Mouse (Mus musculus) intestine, embryonic 14.5 days (tissue): Measurements from ENCODE around the gene Olfr703. TPM values are rescaled to one million over a fixed set of nuclear protein-coding genes. Genes with fewer than 3 reads are reported as not detected.

Source experiments
- ATAC-seq: fragments of 200-750 bp; cut with Nextera tagmentation; replicated peaks from 2 replicates; pipeline ENCODE4 v1.8.0; 2017; ENCODE audit warnings: low read depth, moderate number of reproducible peaks, moderate TSS enrichment, moderate library complexity; ENCODE audit not compliant: low FRiP score, low TSS enrichment
- DNase-seq: peaks from one replicate; pipeline ENCODE4 v3.0.0-alpha.2; 2018; ENCODE audit warnings: low spot score
- H3K27ac ChIP-seq: fragments of 300-500 bp; sonication (generic); 2 replicates; pipeline ENCODE4 v1.5.1; 2014; ENCODE audit warnings: low read depth, mild to moderate bottlenecking, control low read depth
- H3K27me3 ChIP-seq: fragments of 300-500 bp; sonication (generic); replicated peaks from 2 replicates; pipeline ENCODE4 v1.6.1; 2014; ENCODE audit warnings: low read length, control low read depth; ENCODE audit not compliant: control insufficient read depth, insufficient read depth
- H3K36me3 ChIP-seq: fragments of 300-500 bp; sonication (generic); 2 replicates; pipeline ENCODE4 v1.6.1; 2014; ENCODE audit warnings: low read length, control low read depth; ENCODE audit not compliant: control insufficient read depth, insufficient read depth
- H3K4me1 ChIP-seq: fragments of 300-500 bp; sonication (generic); replicated peaks from 2 replicates; pipeline ENCODE4 v1.6.1; 2014; ENCODE audit warnings: low read length, control low read depth, mixed read lengths; ENCODE audit not compliant: control insufficient read depth, insufficient read depth
- H3K4me2 ChIP-seq: fragments of 300-500 bp; sonication (generic); 2 replicates; pipeline ENCODE4 v1.6.1; 2014; ENCODE audit warnings: low read length
- H3K4me3 ChIP-seq: fragments of 300-500 bp; sonication (generic); 2 replicates; pipeline ENCODE4 v1.5.1; 2014; ENCODE audit warnings: low read depth, low read length, control low read depth, mixed read lengths
- H3K9ac ChIP-seq: fragments of 300-500 bp; sonication (generic); 2 replicates; pipeline ENCODE4 v1.6.1; 2014; ENCODE audit warnings: mild to moderate bottlenecking, low read length
- H3K9me3 ChIP-seq: fragments of 300-500 bp; sonication (generic); 2 replicates; pipeline ENCODE4 v1.6.1; 2016; ENCODE audit warnings: low read length, control low read depth; ENCODE audit not compliant: control insufficient read depth
- WGBS: fragments of 180-500 bp; shearing (Covaris S2); extraction: QIAGEN DNeasy Blood & Tissue Kit; methylation state at CpG from one replicate; pipeline ENCODE4 v1.1.7; 2014; 5-methylcytosine and 5-hydroxymethylcytosine counted together
- polyA plus RNA-seq: library from polyadenylated mRNA; unstranded; fragments of >200 nt; fragmentation: Nextera tagmentation; extraction: Ambion mirVana; gene quantifications from 2 replicates; pipeline ENCODE4 v1.2.1, GENCODE M21; 2014

The Olfr703 gene
- polyA plus RNA-seq = not detected in 2 replicates

DNA sequence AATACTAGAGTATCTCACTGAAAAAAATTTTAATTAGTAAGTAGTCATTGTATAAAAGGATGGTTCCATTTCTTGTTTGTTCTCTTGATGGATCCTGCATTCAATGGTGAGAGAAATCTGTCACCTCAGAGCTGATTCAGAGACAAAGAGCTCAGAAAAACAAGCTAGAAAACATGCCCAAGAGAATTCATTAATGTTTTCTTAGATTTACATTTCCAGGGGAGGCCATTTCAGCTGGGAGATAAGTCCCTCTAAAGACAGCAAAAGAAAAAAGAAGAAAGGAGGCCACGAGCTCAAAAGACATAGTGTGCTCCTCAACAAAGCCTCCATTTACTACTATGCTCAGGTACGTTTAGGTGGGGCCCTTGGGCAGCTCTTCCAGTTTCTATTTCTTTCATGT, at the start of gene Olfr703:
Gene Olfr703 (plus strand): TSS at position 301 of the 400 bp plus-strand sequence.
- no peak for DNase-seq
- Histone ChIP-seq H3K4me3 (no peak within 1 kb of the TSS), H3K4me2 (no peak within 1 kb of the TSS), H3K4me1 (no peaks in the 10 kb centered on the region), H3K9ac (no peak within 1 kb of the TSS), H3K27me3 (no peaks in the 10 kb centered on the region), H3K36me3 (no peaks in the 10 kb centered on the region), H3K27ac (no peak within 1 kb of the TSS), H3K9me3 (no peaks in the 10 kb centered on the region)
- ATAC-seq = no peak
- WGBS = 60% methylated on average over 2 of the region's 2 CpGs

DNA sequence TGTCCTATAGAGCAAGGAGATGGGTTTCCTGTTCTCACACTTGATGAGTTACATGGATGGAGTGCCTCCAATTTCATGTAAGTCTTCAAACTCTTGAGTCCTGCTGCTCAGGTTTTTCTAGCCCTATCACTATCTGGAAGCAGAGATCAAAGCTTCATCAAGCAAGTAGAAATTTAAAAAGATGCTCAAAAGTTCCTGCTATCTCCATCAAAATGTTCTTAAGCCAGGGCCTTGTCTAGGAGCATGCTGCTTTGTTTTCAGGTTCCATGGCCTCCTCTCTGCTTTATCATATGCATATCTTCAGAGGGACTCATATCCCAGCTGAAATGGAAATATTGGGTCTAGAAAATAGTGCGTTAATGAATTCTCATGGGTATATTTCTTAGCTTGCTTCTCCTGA, 34.4 kb upstream of the Olfr703 start, which contains the start of gene Olfr700:
Gene Olfr700 (minus strand): TSS at position 101 of the 400 bp plus-strand sequence.
- Histone ChIP-seq H3K9me3 (no peaks in the 10 kb centered on the region), H3K36me3 (no peaks in the 10 kb centered on the region), H3K9ac (no peak within 1 kb of the TSS), H3K4me3 (no peak within 1 kb of the TSS), H3K4me2 (no peak within 1 kb of the TSS), H3K27ac (no peak within 1 kb of the TSS), H3K4me1 (no peaks in the 10 kb centered on the region), H3K27me3 (no peaks in the 10 kb centered on the region)
- ATAC-seq (no peak), DNase-seq (no peak)
- 86% methylated on average over 1 of the region's 1 CpGs for WGBS

DNA sequence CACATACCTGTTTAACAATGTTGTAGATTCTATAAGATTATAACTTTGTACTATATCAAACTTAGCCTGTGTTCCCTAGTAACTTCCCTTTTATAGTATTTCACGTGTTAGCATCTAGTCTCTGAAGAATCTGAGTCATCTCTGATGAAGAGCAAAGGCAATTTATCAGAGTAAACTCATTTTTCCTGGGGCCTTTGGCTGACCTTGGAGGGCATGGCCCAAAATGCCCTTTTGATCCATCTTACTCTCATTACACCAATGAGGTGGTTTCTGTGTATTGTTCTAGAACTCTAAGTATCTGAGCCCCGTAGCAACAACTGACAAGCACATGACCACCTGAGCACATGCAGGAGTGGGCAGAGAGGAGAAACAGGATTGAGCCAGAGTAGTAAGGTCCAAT, 29.3 kb upstream of the Olfr703 start, which contains the start of gene Olfr701:
Gene Olfr701 (plus strand): TSS at position 301 of the 400 bp plus-strand sequence.
- no peak for DNase-seq
- WGBS = 65% methylated on average over 2 of the region's 2 CpGs

DNA sequence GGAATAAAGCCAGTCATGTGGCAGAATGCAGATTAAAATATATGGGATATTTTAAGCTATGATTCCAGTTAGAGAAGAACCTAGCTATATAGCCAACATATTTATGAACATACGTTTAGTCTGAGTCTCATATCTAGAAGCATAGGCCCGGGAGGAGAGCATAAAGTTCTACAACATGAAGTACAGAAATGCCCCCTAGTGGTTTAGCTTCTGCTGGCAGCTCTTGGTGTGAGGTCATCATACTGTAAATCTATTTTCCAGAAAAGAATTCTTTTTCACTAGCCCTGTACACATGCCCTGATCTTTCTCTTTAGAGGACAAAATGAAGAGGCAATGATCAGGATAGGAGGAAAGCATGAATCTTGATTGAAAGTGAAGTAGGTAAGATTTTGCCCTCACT, 27.4 kb upstream of the Olfr703 start:
- 35% methylated on average over 2 of the region's 2 CpGs for WGBS
- H3K9me3 ChIP-seq = no peaks in the 10 kb centered on the region
- H3K27me3 ChIP-seq = no peaks in the 10 kb centered on the region
- H3K9ac ChIP-seq = no peak overlapping the region
- no peak overlapping the region for H3K27ac ChIP-seq
- no peak for ATAC-seq
- DNase-seq = no peak
- no peak overlapping the region for H3K4me3 ChIP-seq
- H3K4me2 ChIP-seq = no peak overlapping the region
- no peaks in the 10 kb centered on the region for H3K4me1 ChIP-seq
- no peaks in the 10 kb centered on the region for H3K36me3 ChIP-seq

More for the DNA sequence above, 29.3 kb upstream of the Olfr703 start, which contains the start of gene Olfr701:
- Histone ChIP-seq H3K4me1 (no peaks in the 10 kb centered on the region), H3K4me2 (no peak within 1 kb of the TSS), H3K9me3 (no peaks in the 10 kb centered on the region), H3K27ac (no peak within 1 kb of the TSS), H3K9ac (no peak within 1 kb of the TSS), H3K36me3 (no peaks in the 10 kb centered on the region), H3K27me3 (no peaks in the 10 kb centered on the region), H3K4me3 (no peak within 1 kb of the TSS)
- no peak for ATAC-seq

DNA sequence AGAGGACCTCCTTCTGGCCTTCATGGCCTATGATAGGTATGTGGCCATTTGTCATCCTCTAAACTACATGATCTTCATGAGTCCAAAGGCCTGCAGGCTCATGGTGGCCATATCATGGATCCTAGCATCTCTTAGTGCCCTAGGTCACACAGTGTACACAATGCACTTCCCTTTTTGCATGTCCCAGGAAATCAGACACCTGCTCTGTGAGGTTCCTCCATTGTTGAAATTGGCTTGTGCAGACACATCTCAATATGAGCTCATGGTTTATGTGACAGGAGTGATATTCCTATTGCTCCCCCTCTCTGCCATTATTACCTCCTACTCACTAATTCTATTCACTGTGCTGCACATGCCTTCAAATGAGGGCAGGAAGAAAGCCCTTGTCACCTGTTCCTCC, 24.7 kb upstream of the Olfr703 start:
- H3K9me3 ChIP-seq = no peaks in the 10 kb centered on the region
- no peaks in the 10 kb centered on the region for H3K27me3 ChIP-seq
- no peak overlapping the region for H3K9ac ChIP-seq
- DNase-seq (no peak), ATAC-seq (no peak)
- H3K4me1 ChIP-seq = no peaks in the 10 kb centered on the region
- no peak overlapping the region for H3K27ac ChIP-seq
- no peaks in the 10 kb centered on the region for H3K36me3 ChIP-seq
- H3K4me3 ChIP-seq = no peak overlapping the region
- H3K4me2 ChIP-seq = no peak overlapping the region

DNA sequence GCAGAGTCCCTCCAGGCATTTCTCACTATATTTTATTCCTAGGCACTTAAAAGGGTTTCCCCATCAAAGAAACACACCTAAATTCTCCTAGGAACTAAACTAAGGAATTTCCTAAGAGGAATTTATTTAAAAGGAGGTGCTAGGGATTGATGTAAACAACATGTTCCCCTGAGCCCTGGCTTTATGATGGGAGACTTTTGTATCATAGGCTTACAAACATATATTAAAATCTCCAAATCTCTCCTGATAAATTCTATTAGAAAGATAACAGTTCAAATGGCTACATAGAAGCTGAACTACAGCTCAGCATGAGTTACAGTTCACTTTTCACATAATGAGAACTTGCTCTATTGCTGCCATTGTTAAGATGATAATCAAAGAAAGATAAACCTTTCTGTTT, 9.4 kb upstream of the Olfr703 start, which contains the start of gene Olfr702:
Gene Olfr702 (minus strand): TSS at position 101 of the 400 bp plus-strand sequence.
- Histone ChIP-seq H3K27ac (no peak within 1 kb of the TSS), H3K4me1 (no peaks in the 10 kb centered on the region), H3K36me3 (no peaks in the 10 kb centered on the region), H3K27me3 (no peaks in the 10 kb centered on the region), H3K4me2 (no peak within 1 kb of the TSS), H3K4me3 (no peak within 1 kb of the TSS), H3K9ac (no peak within 1 kb of the TSS), H3K9me3 (no peaks in the 10 kb centered on the region)
- no peak for ATAC-seq
- DNase-seq = no peak

DNA sequence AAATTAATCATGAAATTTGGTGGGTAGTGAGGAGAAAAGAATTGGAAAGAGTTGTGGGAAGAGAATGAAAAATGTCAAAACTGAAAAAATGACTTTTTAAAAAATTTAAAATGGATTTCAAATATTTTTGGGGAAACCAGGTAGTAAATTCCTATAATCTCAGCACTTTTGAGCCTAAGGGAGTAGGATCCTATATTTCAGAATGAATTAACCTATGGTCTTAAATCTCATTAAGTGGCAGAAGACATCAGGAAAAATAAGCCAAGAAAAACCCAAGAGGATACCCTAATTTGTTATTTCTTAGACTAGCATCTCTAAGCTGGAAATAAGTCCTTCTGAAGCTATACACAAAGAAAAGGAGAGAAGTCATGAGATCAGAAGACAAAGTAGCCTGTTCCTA, 19.7 kb downstream of the Olfr703 start, which contains the start of gene Olfr704:
Gene Olfr704 (plus strand): TSS at position 301 of the 400 bp plus-strand sequence.
- H3K9me3 ChIP-seq = no peaks in the 10 kb centered on the region
- no peak within 1 kb of the TSS for H3K9ac ChIP-seq
- no peaks in the 10 kb centered on the region for H3K4me1 ChIP-seq
- H3K27ac ChIP-seq = no peak within 1 kb of the TSS
- ATAC-seq (no peak), DNase-seq (no peak)
- H3K27me3 ChIP-seq = no peaks in the 10 kb centered on the region
- H3K4me3 ChIP-seq = no peak within 1 kb of the TSS
- no peaks in the 10 kb centered on the region for H3K36me3 ChIP-seq
- H3K4me2 ChIP-seq = no peak within 1 kb of the TSS

DNA sequence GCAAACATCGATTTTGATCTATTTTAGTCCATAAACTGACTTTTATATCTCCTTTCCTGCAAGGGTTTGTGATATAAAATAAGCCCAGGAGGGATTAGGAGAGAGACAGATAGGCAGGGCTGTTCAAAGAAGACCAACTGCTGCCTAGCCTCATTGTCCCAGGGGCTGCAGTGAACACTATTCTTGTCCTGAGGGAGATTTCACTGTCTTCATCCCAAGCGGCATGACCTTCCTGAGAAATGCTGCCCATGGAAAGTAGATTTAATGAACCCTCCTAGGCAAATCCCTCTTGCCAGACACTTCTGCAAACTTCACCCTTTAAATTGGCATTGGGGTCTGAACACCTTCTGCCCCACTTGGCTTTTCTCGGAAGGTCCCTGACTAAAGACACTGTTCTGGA, 33.6 kb downstream of the Olfr703 start, which contains the start of gene Olfr705:
Gene Olfr705 (minus strand): TSS at position 101 of the 400 bp plus-strand sequence.
- Histone ChIP-seq H3K9ac (no peak within 1 kb of the TSS), H3K36me3 (no peaks in the 10 kb centered on the region), H3K4me1 (no peaks in the 10 kb centered on the region), H3K4me3 (no peak within 1 kb of the TSS), H3K4me2 (no peak within 1 kb of the TSS), H3K9me3 (no peaks in the 10 kb centered on the region), H3K27ac (no peak within 1 kb of the TSS), H3K27me3 (no peaks in the 10 kb centered on the region)
- DNase-seq (no peak), ATAC-seq (no peak)
- 74% methylated on average over 3 of the region's 3 CpGs for WGBS

DNA sequence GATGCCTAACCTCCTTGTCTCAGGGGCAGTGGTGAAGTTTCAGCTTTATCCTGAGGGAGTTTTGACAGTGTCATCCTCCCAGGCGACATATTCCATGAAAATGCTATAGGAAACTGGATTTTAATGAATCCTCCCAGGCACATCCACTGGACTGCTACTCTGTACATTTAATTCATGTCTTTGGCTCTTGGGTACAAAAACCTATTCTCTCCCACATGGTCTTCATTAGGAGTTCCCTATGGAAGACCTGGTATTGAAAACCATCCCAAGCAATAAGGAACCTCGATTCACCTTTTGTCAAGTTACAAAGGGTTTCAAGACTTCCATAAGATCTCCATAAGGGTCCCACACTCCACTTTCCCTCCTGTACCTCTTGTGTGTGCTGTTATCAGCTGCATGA, 44.9 kb downstream of the Olfr703 start, which contains the start of gene Olfr706:
Gene Olfr706 (minus strand): TSS at position 101 of the 400 bp plus-strand sequence.
- Histone ChIP-seq H3K4me1 (no peaks in the 10 kb centered on the region), H3K9me3 (no peaks in the 10 kb centered on the region), H3K27me3 (no peaks in the 10 kb centered on the region), H3K27ac (no peak within 1 kb of the TSS), H3K36me3 (no peaks in the 10 kb centered on the region), H3K4me3 (no peak within 1 kb of the TSS), H3K4me2 (no peak within 1 kb of the TSS), H3K9ac (no peak within 1 kb of the TSS)
- WGBS = 83% methylated on average over 2 of the region's 2 CpGs
- DNase-seq = no peak
- ATAC-seq = no peak
